Mouse (Mus musculus): ENCODE results near the gene Tnr. TPM values are rescaled to one million over a fixed set of nuclear protein-coding genes. Genes with fewer than 3 reads are reported as not detected.

Tnr gene
- total RNA-seq, 2 experiments from 2014 or later, result 112 TPM

- intact Hi-C loops (cut with DNase I), result no loop called here
- no peak for DNase-seq (ENCODE audit: extremely low spot score in 1 of 2, low spot score in 2 of 2)
These were observed 365.0 kb downstream of the Tnr start for GRCm38 (mm10) chr1:159888611-159889010.

GRCm38 (mm10) chr1:159889012-159889765 is 365.6 kb downstream of the Tnr start:
- intact Hi-C loops (cut with DNase I), result no loop called here

GRCm38 (mm10) chr1:159890524-159890923 is 367.0 kb downstream of the Tnr start:
- intact Hi-C loops (cut with DNase I), result no loop called here
- DNase-seq (ENCODE audit: extremely low spot score in 1 of 2, low spot score in 2 of 2), result no peak

More at GRCm38 (mm10) chr1:159889012-159889765, 365.6 kb downstream of the Tnr start:
- DNase-seq (ENCODE audit: extremely low spot score in 1 of 2, low spot score in 2 of 2), result no peak

DNA sequence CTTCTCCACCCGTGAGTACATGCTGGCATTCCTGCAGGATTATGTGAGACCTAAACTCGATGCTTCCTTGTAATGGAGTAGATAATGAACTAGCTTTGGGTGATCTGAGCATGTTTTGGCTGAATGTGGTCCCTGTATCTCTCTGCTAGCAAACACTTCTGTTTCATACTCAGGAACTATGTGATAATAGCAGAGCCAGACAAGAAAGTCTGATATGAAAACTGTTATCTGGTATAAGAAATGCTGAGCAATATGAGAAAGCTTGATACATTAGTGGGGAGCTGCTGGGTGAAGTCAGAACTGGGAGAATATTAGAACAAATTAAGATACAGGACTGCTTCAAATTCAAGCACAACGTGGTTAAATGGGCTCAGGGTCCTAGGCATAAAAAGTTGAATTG is 371.5 kb downstream of the Tnr start:
- DNase-seq (ENCODE audit: extremely low spot score in 1 of 2, low spot score in 2 of 2), result no peak
- intact Hi-C loops (cut with DNase I), result no loop called here

- intact Hi-C loops (cut with DNase I), result no loop called here
- no peak for DNase-seq (ENCODE audit: extremely low spot score in 1 of 2, low spot score in 2 of 2)
These were observed 376.4 kb downstream of the Tnr start for GRCm38 (mm10) chr1:159899991-159900390.

DNA sequence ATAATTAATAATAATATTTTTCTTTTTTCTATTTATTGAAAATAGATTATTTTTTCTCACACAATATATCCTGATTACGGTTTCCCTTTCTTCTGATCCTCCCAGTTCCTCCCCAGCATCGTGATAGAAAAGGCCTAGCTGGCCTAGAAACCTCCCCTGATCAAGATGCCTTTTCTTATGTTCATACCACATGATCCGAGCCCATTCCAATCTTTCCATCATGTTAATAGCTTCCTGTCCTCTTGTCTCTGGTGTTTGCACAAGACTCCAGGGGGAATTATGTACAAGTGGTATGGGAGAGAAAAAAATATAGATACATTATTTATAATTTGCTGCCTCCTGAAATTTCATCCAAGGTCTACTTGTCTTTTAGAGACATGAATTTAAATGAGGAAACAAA is 377.1 kb downstream of the Tnr start:
- intact Hi-C loops (cut with DNase I), result no loop called here
- DNase-seq (ENCODE audit: extremely low spot score in 1 of 2, low spot score in 2 of 2), result no peak

DNA sequence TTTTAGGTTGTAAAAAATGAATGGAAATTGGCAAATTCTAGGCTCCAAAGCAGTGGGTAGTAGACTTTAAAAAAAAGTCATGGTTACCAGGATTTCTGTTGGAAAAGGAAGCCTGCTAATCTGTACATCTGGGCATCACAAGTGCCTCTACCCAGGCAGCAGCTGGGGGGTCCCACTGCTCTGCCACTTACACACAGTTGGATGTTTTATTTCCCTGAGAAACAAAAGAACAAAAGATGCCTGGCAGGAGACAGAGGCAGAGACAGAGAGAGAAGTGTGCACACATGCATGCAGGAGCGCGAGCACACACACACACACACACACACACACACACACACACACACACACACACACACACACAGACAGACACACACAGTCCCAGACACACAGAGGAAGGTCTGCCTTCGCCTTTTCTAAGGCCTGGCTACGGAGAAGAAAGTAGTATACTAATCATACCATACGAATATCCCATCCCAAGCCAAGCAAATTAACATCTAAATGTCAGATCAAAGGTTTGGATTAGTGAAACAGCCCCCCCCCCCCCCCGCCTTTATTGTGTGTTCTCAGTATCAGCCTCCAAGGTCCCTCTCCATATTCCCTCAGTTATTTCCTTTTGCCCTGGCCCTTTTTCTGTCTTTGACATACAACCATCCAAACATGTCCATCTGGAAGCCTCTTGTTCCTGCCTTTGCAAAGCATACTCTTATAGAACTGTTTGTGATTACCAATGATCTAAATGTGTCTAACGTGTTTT is 378.0 kb downstream of the Tnr start:
- DNase-seq (ENCODE audit: extremely low spot score in 1 of 2, low spot score in 2 of 2), result no peak
- intact Hi-C loops (cut with DNase I), result no loop called here

DNA sequence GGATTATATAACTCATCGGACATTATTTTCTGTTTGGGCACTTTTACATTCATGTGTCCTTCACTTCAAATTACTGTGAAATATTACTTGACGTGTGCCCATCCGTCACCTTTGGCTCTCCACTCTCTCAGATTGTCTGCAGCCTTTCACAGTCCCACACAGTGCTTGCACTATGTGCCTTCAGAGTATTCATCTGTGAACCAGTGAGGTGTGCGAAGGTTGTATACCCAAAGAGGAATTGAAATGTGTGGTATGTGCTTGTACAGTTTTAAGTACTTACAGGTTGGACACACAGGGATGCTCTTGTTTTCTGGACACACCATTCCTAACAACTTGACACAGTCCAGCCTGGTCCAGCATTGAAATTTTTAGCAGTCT is 378.5 kb downstream of the Tnr start:
- no peak for DNase-seq (ENCODE audit: extremely low spot score in 1 of 2, low spot score in 2 of 2)
- intact Hi-C loops (cut with DNase I), result no loop called here

GRCm38 (mm10) chr1:159911006-159911405 is 387.4 kb downstream of the Tnr start:
- peak in 1 of 2 experiments; percentile 31 for DNase-seq (ENCODE audit: extremely low spot score in 1 of 2, low spot score in 2 of 2)
- intact Hi-C loops (cut with DNase I), result no loop called here

GRCm38 (mm10) chr1:159914726-159915125 is 391.2 kb downstream of the Tnr start:
- no peak for DNase-seq (ENCODE audit: extremely low spot score in 1 of 2, low spot score in 2 of 2)
- intact Hi-C loops (cut with DNase I), result no loop called here

- intact Hi-C loops (cut with DNase I), result no loop called here
- DNase-seq (ENCODE audit: extremely low spot score in 1 of 2, low spot score in 2 of 2), result peak in 1 of 2 experiments; percentile 43
These were observed 397.0 kb downstream of the Tnr start for GRCm38 (mm10) chr1:159920571-159920970.

GRCm38 (mm10) chr1:159923010-159923409 is 399.4 kb downstream of the Tnr start:
- DNase-seq (ENCODE audit: extremely low spot score in 1 of 2, low spot score in 2 of 2), result no peak
- intact Hi-C loops (cut with DNase I), result no loop called here

- intact Hi-C loops (cut with DNase I), result no loop called here
- DNase-seq (ENCODE audit: extremely low spot score in 1 of 2, low spot score in 2 of 2), result peak in 1 of 2 experiments; percentile 44
These were observed 400.5 kb downstream of the Tnr start for GRCm38 (mm10) chr1:159924105-159924504.

- intact Hi-C loops (cut with DNase I), result no loop called here
- DNase-seq (ENCODE audit: extremely low spot score in 1 of 2, low spot score in 2 of 2), result no peak
These were observed 401.1 kb downstream of the Tnr start for GRCm38 (mm10) chr1:159924684-159925083.

DNA sequence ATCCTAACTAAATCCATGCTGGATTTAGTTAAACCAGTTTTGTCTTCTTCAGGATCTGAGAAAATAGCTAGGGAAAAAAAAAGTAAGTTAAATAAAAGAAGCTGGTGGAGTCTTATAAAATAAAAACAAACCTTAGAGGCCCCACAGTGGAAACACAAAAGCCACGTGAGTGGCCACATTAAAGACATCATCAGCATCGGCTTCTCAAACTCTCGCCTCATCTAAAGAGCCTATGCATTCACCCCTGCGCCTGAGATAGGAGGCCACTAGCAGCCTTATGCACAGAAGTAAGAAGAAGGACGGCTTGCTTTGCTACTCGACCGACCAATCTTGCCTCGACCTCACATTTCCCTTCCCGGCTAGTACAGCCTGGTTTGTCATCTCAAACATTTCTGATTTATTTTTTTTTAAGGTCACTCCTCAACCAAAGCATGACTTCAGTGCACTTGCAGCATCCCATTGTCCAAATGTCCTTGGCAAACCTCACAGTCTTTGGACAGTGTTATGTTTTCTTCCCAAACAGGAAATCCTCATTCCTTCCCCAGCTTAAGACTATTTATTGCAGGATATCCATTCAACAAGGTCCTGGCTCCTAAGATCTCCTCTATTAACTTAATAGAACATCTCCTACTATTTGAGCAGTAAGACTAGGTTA is 405.2 kb downstream of the Tnr start:
- no peak for DNase-seq (ENCODE audit: extremely low spot score in 1 of 2, low spot score in 2 of 2)
- intact Hi-C loops (cut with DNase I), result no loop called here

DNA sequence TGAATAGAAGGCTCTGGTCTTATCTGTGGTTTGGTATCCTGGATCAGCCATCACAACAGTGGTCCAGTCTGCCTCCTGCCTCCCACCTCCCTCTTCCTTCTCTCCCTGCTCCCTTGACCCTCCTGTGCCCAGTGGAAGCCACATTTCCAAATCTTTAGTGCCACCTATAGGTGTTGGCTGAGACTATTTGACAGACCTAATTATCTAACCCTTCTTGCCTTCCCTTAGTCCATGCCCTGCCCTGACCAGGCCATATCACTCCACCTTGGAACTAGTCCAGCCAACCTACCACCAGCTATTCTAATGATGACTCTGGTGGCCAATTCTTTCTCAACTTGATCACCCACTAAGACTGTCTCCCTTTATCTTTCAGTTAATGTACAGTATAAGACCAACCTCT is 408.5 kb downstream of the Tnr start:
- no peak for DNase-seq (ENCODE audit: extremely low spot score in 1 of 2, low spot score in 2 of 2)
- intact Hi-C loops (cut with DNase I), result no loop called here

- intact Hi-C loops (cut with DNase I), result no loop called here
- DNase-seq (ENCODE audit: extremely low spot score in 1 of 2, low spot score in 2 of 2), result no peak
These were observed 409.0 kb downstream of the Tnr start for GRCm38 (mm10) chr1:159932598-159932997.

- intact Hi-C loops (cut with DNase I), result no loop called here
- DNase-seq (ENCODE audit: extremely low spot score in 1 of 2, low spot score in 2 of 2), result no peak
These were observed 414.9 kb downstream of the Tnr start for GRCm38 (mm10) chr1:159938449-159938848.

GRCm38 (mm10) chr1:159939335-159939734 is 415.8 kb downstream of the Tnr start:
- intact Hi-C loops (cut with DNase I), result no loop called here
- DNase-seq (ENCODE audit: extremely low spot score in 1 of 2, low spot score in 2 of 2), result no peak

GRCm38 (mm10) chr1:159953526-159953925 is 430.0 kb downstream of the Tnr start:
- peak in 1 of 2 experiments; percentile 38 for DNase-seq (ENCODE audit: extremely low spot score in 1 of 2, low spot score in 2 of 2)
- intact Hi-C loops (cut with DNase I), result no loop called here

Measured in left cerebral cortex, postnatal 10 days (tissue).